Mouse (Mus musculus): Measurements from ENCODE around the gene Ppp5c.

The Ppp5c gene

GRCm38 (mm10) chr7:17017036-17017435, 10.7 kb downstream of the Ppp5c start:
- peak; percentile 79 for DNase-seq (ENCODE audit: low spot score)

- DNase-seq (ENCODE audit: low spot score): no peak
Measured at GRCm38 (mm10) chr7:17015381-17015780, 12.3 kb downstream of the Ppp5c start.

GRCm38 (mm10) chr7:17011909-17012590, 15.7 kb downstream of the Ppp5c start:
- DNase-seq (ENCODE audit: low spot score): no peak

- DNase-seq (ENCODE audit: low spot score): no peak
Measured at GRCm38 (mm10) chr7:17010010-17010347, 17.7 kb downstream of the Ppp5c start.

- no peak for DNase-seq (ENCODE audit: low spot score)
Measured at GRCm38 (mm10) chr7:17009326-17010009, 18.3 kb downstream of the Ppp5c start.

- no peak for DNase-seq (ENCODE audit: low spot score)
Measured at GRCm38 (mm10) chr7:17007300-17007699, 20.4 kb downstream of the Ppp5c start.

GRCm38 (mm10) chr7:17004716-17005115, 23.0 kb downstream of the Ppp5c start:
- no peak for DNase-seq (ENCODE audit: low spot score)

GRCm38 (mm10) chr7:17003230-17003960, 24.3 kb downstream of the Ppp5c start:
- no peak for DNase-seq (ENCODE audit: low spot score)

GRCm38 (mm10) chr7:17002375-17003195, 25.1 kb downstream of the Ppp5c start:
- peak; percentile 69 for DNase-seq (ENCODE audit: low spot score)

GRCm38 (mm10) chr7:16999650-17000049, 28.1 kb downstream of the Ppp5c start:
- DNase-seq (ENCODE audit: low spot score): peak; percentile 91

GRCm38 (mm10) chr7:16999233-16999632, 28.5 kb downstream of the Ppp5c start:
- DNase-seq (ENCODE audit: low spot score): no peak

- no peak for DNase-seq (ENCODE audit: low spot score)
Measured at GRCm38 (mm10) chr7:16995345-16995744, 32.4 kb downstream of the Ppp5c start.

GRCm38 (mm10) chr7:16994400-16994799, 33.3 kb downstream of the Ppp5c start:
- DNase-seq (ENCODE audit: low spot score): no peak

GRCm38 (mm10) chr7:16993651-16994399, 33.9 kb downstream of the Ppp5c start:
- peak; percentile 56 for DNase-seq (ENCODE audit: low spot score)

GRCm38 (mm10) chr7:16992451-16992807, 35.3 kb downstream of the Ppp5c start, which contains the start of gene Ccdc8:
Gene Ccdc8 (plus strand): TSS chr7:16992708.
- DNase-seq (ENCODE audit: low spot score): no peak

GRCm38 (mm10) chr7:16991681-16992450, 35.9 kb downstream of the Ppp5c start:
- DNase-seq (ENCODE audit: low spot score): no peak

GRCm38 (mm10) chr7:16990006-16990744, 37.5 kb downstream of the Ppp5c start:
- DNase-seq (ENCODE audit: low spot score): no peak

GRCm38 (mm10) chr7:16988405-16988804, 39.3 kb downstream of the Ppp5c start:
- no peak for DNase-seq (ENCODE audit: low spot score)

- DNase-seq (ENCODE audit: low spot score): no peak
Measured at GRCm38 (mm10) chr7:16987541-16988149, 40.1 kb downstream of the Ppp5c start.
